Mouse (Mus musculus) heart, embryonic 14.5 days (tissue): Measurements from ENCODE around the gene Gdf15. TPM values are rescaled to one million over a fixed set of nuclear protein-coding genes. Genes with fewer than 3 reads are reported as not detected.
A peak's percentile ranks its signal among the peaks of the same experiment; 100 is the strongest.

ENCODE experiments used
- ATAC-seq: fragments of 200-750 bp; cut with Nextera tagmentation; 2 replicates; pipeline ENCODE4 v1.8.0; 2017; ENCODE audit warnings: low read depth, moderate TSS enrichment; ENCODE audit not compliant: insufficient number of reproducible peaks, insufficient read depth, low FRiP score
- H3K27ac ChIP-seq, 2 experiments: fragments of 200-500 bp in 1 of 2; fragments of 300-500 bp in 1 of 2; sonication (generic) in 1 of 2; replicated peaks in 1 of 2; 2 replicates each; pipeline ENCODE4 v1.5.1; 2012 to 2014; ENCODE audit warnings: low read depth in 2 of 2, low read length in 2 of 2, control low read depth in 1 of 2, mild to moderate bottlenecking in 1 of 2, mixed read lengths in 1 of 2; ENCODE audit not compliant: control insufficient read depth in 1 of 2, insufficient read depth in 1 of 2
- H3K27me3 ChIP-seq: fragments of 300-500 bp; sonication (generic); 2 replicates; pipeline ENCODE4 v1.6.1; 2014; ENCODE audit warnings: mild to moderate bottlenecking, low read length, control low read depth; ENCODE audit not compliant: control insufficient read depth, insufficient read depth
- H3K36me3 ChIP-seq: fragments of 300-500 bp; sonication (generic); 2 replicates; pipeline ENCODE4 v1.6.1; 2014; ENCODE audit warnings: mild to moderate bottlenecking, control low read depth, low read length, mixed read lengths; ENCODE audit not compliant: control insufficient read depth, insufficient read depth
- H3K4me1 ChIP-seq, 2 experiments: fragments of 200-500 bp in 1 of 2; fragments of 300-500 bp in 1 of 2; sonication (generic) in 1 of 2; 2 replicates each; pipeline ENCODE4 v1.6.1; 2012 to 2014; ENCODE audit warnings: low read length in 2 of 2, control low read depth in 1 of 2, mixed read lengths in 1 of 2; ENCODE audit not compliant: control insufficient read depth in 2 of 2, insufficient read depth in 2 of 2
- H3K4me2 ChIP-seq: fragments of 300-500 bp; sonication (generic); 2 replicates; pipeline ENCODE4 v1.6.1; 2014; ENCODE audit warnings: mild to moderate bottlenecking, low read length
- H3K4me3 ChIP-seq, 2 experiments: fragments of 200-500 bp in 1 of 2; fragments of 300-500 bp in 1 of 2; sonication (generic) in 1 of 2; 2 replicates each; pipeline ENCODE4 v1.5.1; 2012 to 2014; ENCODE audit warnings: low read length in 2 of 2, mild to moderate bottlenecking in 2 of 2, control low read depth in 1 of 2, low read depth in 1 of 2, moderate library complexity in 1 of 2; ENCODE audit not compliant: control insufficient read depth in 1 of 2, insufficient read depth in 1 of 2
- H3K9ac ChIP-seq: fragments of 300-500 bp; sonication (generic); 2 replicates; pipeline ENCODE4 v1.6.1; 2014; ENCODE audit warnings: mild to moderate bottlenecking, low read length
- H3K9me3 ChIP-seq: fragments of 300-500 bp; sonication (generic); 2 replicates; pipeline ENCODE4 v1.6.1; 2016; ENCODE audit warnings: low read length, control low read depth; ENCODE audit not compliant: control insufficient read depth
- WGBS: fragments of 180-500 bp; shearing (Covaris S2); extraction: QIAGEN DNeasy Blood & Tissue Kit; methylation state at CpG from one replicate; pipeline ENCODE4 v1.1.7; 2014; 5-methylcytosine and 5-hydroxymethylcytosine counted together
- polyA plus RNA-seq: library from polyadenylated mRNA; unstranded; fragments of >200 nt; fragmentation: Nextera tagmentation; extraction: Ambion mirVana; gene quantifications from 2 replicates; pipeline ENCODE4 v1.2.1, GENCODE M21; 2014

Gdf15 gene
- polyA plus RNA-seq, 1 experiment from 2014 or later, result 1.1 TPM

- peaks cover 33 to 62% of the 10 kb centered on the region in 2 experiments for H3K4me1 ChIP-seq
- peak overlapping the region; percentile 91 for H3K4me2 ChIP-seq
- peaks cover 35% of the 10 kb centered on the region for H3K36me3 ChIP-seq
- H3K27ac ChIP-seq, result peak overlapping the region; percentile 9 to 29; a peak in 2 of 4 replicates
- no peaks in the 10 kb centered on the region for H3K9me3 ChIP-seq
- 13% methylated on average over 60 of the region's 68 CpGs for WGBS
- ATAC-seq, result no peak
- H3K4me3 ChIP-seq, result peak overlapping the region; percentile 54 to 56
- no peaks in the 10 kb centered on the region for H3K27me3 ChIP-seq
- H3K9ac ChIP-seq, result peak overlapping the region; percentile 86
These were observed 34.6 kb downstream of the Gdf15 start for GRCm38 (mm10) chr8:70597417-70598272.

DNA sequence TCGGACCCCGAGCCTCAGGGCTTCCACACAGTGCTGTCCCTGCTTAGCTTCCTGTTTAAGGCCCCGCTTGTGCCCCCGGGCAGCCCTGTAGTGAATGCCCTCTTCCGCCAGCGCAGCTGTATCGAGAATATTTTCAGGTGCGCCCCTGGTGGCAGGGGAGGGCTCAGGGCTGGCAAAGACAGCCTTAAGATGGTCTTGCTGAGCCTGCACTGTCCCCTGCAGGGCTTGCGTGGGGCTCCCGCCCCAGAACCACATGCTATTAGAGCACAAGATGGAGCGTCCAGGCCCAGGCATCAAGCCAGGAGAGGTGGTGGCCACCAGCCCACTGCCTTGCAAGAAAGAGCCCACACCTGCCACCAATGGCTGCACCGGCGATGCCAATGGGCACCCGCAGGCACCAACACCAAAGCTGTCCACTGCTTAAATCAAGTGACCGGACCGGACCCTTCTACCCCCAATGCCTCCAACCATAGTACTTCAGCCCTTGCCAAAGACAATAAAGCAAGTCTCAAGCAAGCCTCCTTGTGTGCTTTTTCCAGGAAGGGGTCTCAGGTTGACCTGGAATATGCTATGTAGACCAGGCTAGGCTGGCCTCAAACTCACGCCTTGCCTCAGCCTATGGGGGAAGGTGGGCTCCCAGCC is 35.4 kb downstream of the Gdf15 start:
- H3K4me3 ChIP-seq, result no peak overlapping the region
- H3K27ac ChIP-seq, result 0 out of 4 replicates have a peak overlapping the region, but pooled peaks of 1 of the 2 experiments have one; percentile 1
- no peaks in the 10 kb centered on the region for H3K27me3 ChIP-seq
- peaks cover 33 to 62% of the 10 kb centered on the region in 2 experiments for H3K4me1 ChIP-seq
- peaks cover 33% of the 10 kb centered on the region for H3K36me3 ChIP-seq
- peak overlapping the region; percentile 91 for H3K4me2 ChIP-seq
- H3K9me3 ChIP-seq, result no peaks in the 10 kb centered on the region
- ATAC-seq, result no peak
- H3K9ac ChIP-seq, result peak overlapping the region; percentile 86; the same call in 1 of the 2 replicates
- WGBS, result 85% methylated on average over 17 of the region's 17 CpGs

DNA sequence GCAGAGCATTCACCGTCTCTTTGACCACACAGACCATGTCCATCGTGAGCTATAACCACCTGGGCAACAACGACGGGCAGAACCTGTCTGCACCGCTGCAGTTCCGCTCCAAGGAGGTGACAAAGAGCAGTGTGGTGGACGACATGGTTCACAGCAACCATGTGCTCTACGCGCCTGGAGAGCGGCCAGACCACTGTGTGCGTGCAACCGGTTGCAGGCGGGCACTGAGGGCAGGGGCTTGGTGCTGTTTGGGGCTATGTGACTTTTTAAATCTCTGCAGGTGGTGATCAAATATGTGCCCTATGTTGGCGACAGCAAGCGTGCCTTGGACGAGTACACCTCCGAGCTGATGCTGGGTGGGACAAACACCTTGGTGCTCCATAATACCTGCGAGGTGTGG is 36.0 kb downstream of the Gdf15 start:
- Histone ChIP-seq H3K4me2 (no peak overlapping the region), H3K27me3 (no peaks in the 10 kb centered on the region), H3K9ac (no peak overlapping the region), H3K27ac (no peak overlapping the region), H3K4me3 (no peak overlapping the region), H3K36me3 (peaks cover 37% of the 10 kb centered on the region), H3K9me3 (no peaks in the 10 kb centered on the region), H3K4me1 (peaks cover 30 to 59% of the 10 kb centered on the region in 2 experiments)
- no peak for ATAC-seq
- WGBS, result 94% methylated on average over 18 of the region's 18 CpGs

DNA sequence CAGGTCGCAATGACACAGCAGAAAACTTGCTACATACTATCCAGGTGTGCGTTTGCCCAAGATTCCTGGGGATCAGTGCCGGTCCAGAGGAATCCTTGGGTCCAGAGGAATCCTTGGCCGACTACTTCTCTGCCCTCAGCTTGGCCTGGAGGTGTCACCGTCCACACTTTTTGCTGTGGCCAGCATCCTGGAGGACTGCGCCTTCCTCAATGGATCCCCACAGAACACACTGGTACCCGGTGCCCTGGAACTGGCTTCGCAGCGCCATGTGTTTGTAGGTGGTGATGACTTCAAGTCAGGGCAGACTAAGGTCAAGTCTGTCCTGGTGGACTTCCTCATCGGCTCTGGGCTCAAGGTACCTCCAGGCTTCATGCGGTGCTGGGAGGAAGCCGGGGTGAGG is 36.4 kb downstream of the Gdf15 start:
- ATAC-seq, result no peak
- Histone ChIP-seq H3K36me3 (peaks cover 40% of the 10 kb centered on the region), H3K9ac (no peak overlapping the region), H3K9me3 (no peaks in the 10 kb centered on the region), H3K4me1 (peaks cover 29 to 56% of the 10 kb centered on the region in 2 experiments), H3K27ac (no peak overlapping the region), H3K4me2 (peak overlapping the region; percentile 99; the same call in 1 of the 2 replicates), H3K4me3 (no peak overlapping the region), H3K27me3 (no peaks in the 10 kb centered on the region)
- 90% methylated on average over 12 of the region's 12 CpGs for WGBS

- peaks cover 47% of the 10 kb centered on the region for H3K36me3 ChIP-seq
- H3K4me2 ChIP-seq, result peak overlapping the region; percentile 99
- H3K27ac ChIP-seq, result peak overlapping the region; percentile 85 to 87
- WGBS, result 11% methylated on average over 81 of the region's 82 CpGs
- H3K27me3 ChIP-seq, result no peaks in the 10 kb centered on the region
- H3K4me1 ChIP-seq, result peaks cover 24 to 48% of the 10 kb centered on the region in 2 experiments
- peak; percentile 3; the same call in 1 of the 2 replicates for ATAC-seq
- no peaks in the 10 kb centered on the region for H3K9me3 ChIP-seq
- peak overlapping the region; percentile 73 to 80 for H3K4me3 ChIP-seq
- H3K9ac ChIP-seq, result peak overlapping the region; percentile 86
These were observed 37.4 kb downstream of the Gdf15 start for GRCm38 (mm10) chr8:70594621-70595564.

GRCm38 (mm10) chr8:70593961-70594609 is 38.2 kb downstream of the Gdf15 start, which contains the start of gene Isyna1:
TSS of gene Isyna1 (plus strand) at chr8:70594373.
- Histone ChIP-seq H3K4me3 (peak within 1 kb of the TSS; percentile 73 to 80), H3K27me3 (no peaks in the 10 kb centered on the region), H3K27ac (peak within 1 kb of the TSS; percentile 85 to 87), H3K9ac (peak within 1 kb of the TSS; percentile 86), H3K36me3 (peaks cover 48% of the 10 kb centered on the region), H3K9me3 (no peaks in the 10 kb centered on the region), H3K4me1 (peaks cover 24 to 43% of the 10 kb centered on the region in 2 experiments), H3K4me2 (peak within 1 kb of the TSS; percentile 99)
- 0% methylated on average over 40 of the region's 40 CpGs for WGBS
- ATAC-seq, result peak; percentile 86
